Mouse (Mus musculus) adrenal gland, postnatal 0 days (tissue): Measurements from ENCODE around the gene Rnf152. TPM values are rescaled to one million over a fixed set of nuclear protein-coding genes. Genes with fewer than 3 reads are reported as not detected.

Experiments
- polyA plus RNA-seq: library from polyadenylated mRNA; unstranded; fragments of >200 nt; fragmentation: Nextera tagmentation; extraction: Ambion mirVana; gene quantifications from 2 replicates; pipeline ENCODE4 v1.2.1, GENCODE M21; 2015

Rnf152 gene
- 0.59 and 0.72 TPM in 2 replicates for polyA plus RNA-seq

GRCm38 (mm10) chr1:105356291-105357011 is at the start of gene Rnf152:
TSS of gene Rnf152 (minus strand) at chr1:105356710.

